Mouse (Mus musculus) intestine, embryonic 14.5 days (tissue): ENCODE measurements around the gene Adam15. TPM values are rescaled to one million over a fixed set of nuclear protein-coding genes. Genes with fewer than 3 reads are reported as not detected.

Experiments
- ATAC-seq: fragments of 200-750 bp; cut with Nextera tagmentation; replicated peaks from 2 replicates; pipeline ENCODE4 v1.8.0; 2017; ENCODE audit warnings: low read depth, moderate number of reproducible peaks, moderate TSS enrichment, moderate library complexity; ENCODE audit not compliant: low FRiP score, low TSS enrichment
- DNase-seq: peaks from one replicate; pipeline ENCODE4 v3.0.0-alpha.2; 2018; ENCODE audit warnings: low spot score
- H3K27ac ChIP-seq: fragments of 300-500 bp; sonication (generic); 2 replicates; pipeline ENCODE4 v1.5.1; 2014; ENCODE audit warnings: low read depth, mild to moderate bottlenecking, control low read depth
- H3K27me3 ChIP-seq: fragments of 300-500 bp; sonication (generic); replicated peaks from 2 replicates; pipeline ENCODE4 v1.6.1; 2014; ENCODE audit warnings: low read length, control low read depth; ENCODE audit not compliant: control insufficient read depth, insufficient read depth
- H3K36me3 ChIP-seq: fragments of 300-500 bp; sonication (generic); 2 replicates; pipeline ENCODE4 v1.6.1; 2014; ENCODE audit warnings: low read length, control low read depth; ENCODE audit not compliant: control insufficient read depth, insufficient read depth
- H3K4me1 ChIP-seq: fragments of 300-500 bp; sonication (generic); replicated peaks from 2 replicates; pipeline ENCODE4 v1.6.1; 2014; ENCODE audit warnings: low read length, control low read depth, mixed read lengths; ENCODE audit not compliant: control insufficient read depth, insufficient read depth
- H3K4me2 ChIP-seq: fragments of 300-500 bp; sonication (generic); 2 replicates; pipeline ENCODE4 v1.6.1; 2014; ENCODE audit warnings: low read length
- H3K4me3 ChIP-seq: fragments of 300-500 bp; sonication (generic); 2 replicates; pipeline ENCODE4 v1.5.1; 2014; ENCODE audit warnings: low read depth, low read length, control low read depth, mixed read lengths
- H3K9ac ChIP-seq: fragments of 300-500 bp; sonication (generic); 2 replicates; pipeline ENCODE4 v1.6.1; 2014; ENCODE audit warnings: mild to moderate bottlenecking, low read length
- H3K9me3 ChIP-seq: fragments of 300-500 bp; sonication (generic); 2 replicates; pipeline ENCODE4 v1.6.1; 2016; ENCODE audit warnings: low read length, control low read depth; ENCODE audit not compliant: control insufficient read depth
- WGBS: fragments of 180-500 bp; shearing (Covaris S2); extraction: QIAGEN DNeasy Blood & Tissue Kit; methylation state at CpG from one replicate; pipeline ENCODE4 v1.1.7; 2014; 5-methylcytosine and 5-hydroxymethylcytosine counted together
- polyA plus RNA-seq: library from polyadenylated mRNA; unstranded; fragments of >200 nt; fragmentation: Nextera tagmentation; extraction: Ambion mirVana; gene quantifications from 2 replicates; pipeline ENCODE4 v1.2.1, GENCODE M21; 2014

Adam15 gene
- polyA plus RNA-seq, 1 experiment from 2014 or later: 31.0 TPM

DNA sequence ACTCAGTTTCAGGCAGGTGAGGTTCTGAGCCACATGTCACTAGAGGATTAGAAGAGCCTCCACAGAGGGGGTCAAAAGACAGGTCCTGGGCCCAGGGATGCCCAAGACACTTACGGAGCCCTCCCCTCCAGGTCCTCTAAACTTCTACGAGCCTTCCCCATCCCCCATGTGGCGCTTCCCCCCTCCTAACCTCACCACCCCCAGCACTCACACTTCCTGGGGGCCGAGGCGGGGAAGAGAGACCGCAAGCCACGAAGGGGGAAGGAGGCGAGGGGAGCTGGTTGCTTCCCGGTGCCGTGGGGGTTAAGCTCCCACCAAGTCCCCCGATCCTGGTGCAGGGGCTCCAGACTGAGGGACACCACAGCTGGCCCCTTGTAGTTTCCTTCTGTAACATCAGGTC is 35.7 kb upstream of the Adam15 start:
- Histone ChIP-seq H3K27ac (no peak overlapping the region), H3K4me1 (peaks cover 30% of the 10 kb centered on the region), H3K4me3 (no peak overlapping the region), H3K9me3 (no peaks in the 10 kb centered on the region), H3K27me3 (no peaks in the 10 kb centered on the region), H3K4me2 (peak overlapping the region; percentile 3; the same call in 1 of the 2 replicates), H3K36me3 (peaks cover 2% of the 10 kb centered on the region; the same call in 1 of the 2 replicates), H3K9ac (no peak overlapping the region)
- WGBS: 42% methylated on average over 11 of the region's 11 CpGs
- DNase-seq: no peak
- no peak for ATAC-seq

DNA sequence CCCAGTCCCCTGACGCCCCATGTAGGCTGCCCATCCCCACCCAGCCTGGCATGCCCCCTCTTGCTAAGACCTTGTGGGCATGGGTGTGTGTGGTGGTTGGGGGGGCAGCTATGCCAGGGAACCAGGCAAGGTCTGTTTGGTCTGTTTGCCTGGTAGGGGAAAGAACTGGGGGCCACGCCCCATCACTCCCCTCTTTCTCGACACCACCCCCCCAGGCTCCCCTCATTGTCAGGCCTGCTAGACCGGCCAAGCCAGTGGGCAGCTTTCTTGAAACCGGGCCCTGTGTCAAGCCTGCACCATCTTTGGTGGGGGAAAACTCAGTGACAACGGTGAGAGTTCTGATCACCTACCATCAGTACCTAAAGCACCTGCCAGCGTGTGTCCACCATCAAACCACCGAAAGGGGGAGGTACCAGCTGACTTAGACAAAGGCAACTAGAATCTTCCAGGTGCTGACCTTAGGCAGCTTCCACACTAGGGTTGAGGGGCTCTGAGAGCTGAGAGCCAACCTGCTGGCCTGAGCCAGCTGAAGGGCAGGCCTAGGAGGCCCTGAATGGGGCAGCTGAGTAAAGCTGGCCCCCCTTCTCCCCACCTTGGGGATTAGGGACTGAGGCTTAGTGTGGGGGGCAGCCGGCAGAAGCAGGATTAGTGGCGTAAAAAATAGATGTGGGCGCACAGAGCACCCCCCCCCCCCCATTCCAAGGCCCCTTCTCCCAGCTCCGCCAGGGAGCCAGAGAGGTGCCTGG is 34.7 kb upstream of the Adam15 start:
- Histone ChIP-seq H3K4me2 (no peak overlapping the region; the same call in 1 of the 2 replicates), H3K9ac (no peak overlapping the region), H3K4me3 (no peak overlapping the region), H3K27ac (no peak overlapping the region), H3K36me3 (peaks cover 7% of the 10 kb centered on the region), H3K9me3 (no peaks in the 10 kb centered on the region), H3K27me3 (no peaks in the 10 kb centered on the region), H3K4me1 (peaks cover 23% of the 10 kb centered on the region)
- ATAC-seq (no peak), DNase-seq (no peak)
- WGBS: 72% methylated on average over 12 of the region's 12 CpGs

DNA sequence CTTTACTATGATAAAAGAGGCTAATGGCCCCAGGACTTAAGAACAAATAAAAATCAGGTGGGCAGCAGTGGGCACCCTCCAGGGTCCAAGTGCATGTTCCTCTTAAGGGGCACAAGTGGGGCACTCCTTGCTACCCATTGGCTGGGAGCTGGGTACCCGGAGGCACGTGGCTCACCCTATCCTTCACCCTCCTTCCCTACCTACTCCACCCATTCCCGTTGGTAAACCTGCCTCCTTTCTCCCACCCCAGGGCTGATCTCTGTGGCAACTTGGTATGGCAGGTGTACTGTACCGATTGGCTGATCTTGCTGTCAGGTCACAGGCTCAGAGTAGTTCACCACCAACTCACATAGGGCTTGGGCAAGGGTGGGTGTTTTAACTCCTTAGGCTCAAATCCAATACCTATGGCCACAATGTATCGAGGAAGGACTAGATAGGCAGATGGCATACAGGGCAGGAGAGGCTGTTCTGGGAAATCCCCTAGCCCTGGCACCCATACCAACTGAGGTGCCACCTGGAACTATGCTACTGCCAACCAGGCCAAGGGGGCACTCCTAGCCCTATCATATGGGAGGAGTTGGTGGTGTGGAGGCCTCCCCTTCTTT is 34.0 kb upstream of the Adam15 start:
- DNase-seq (no peak), ATAC-seq (no peak)
- Histone ChIP-seq H3K36me3 (peaks cover 7% of the 10 kb centered on the region), H3K4me3 (no peak overlapping the region), H3K9me3 (no peaks in the 10 kb centered on the region), H3K4me1 (peaks cover 27% of the 10 kb centered on the region; the same call in 1 of the 2 replicates), H3K4me2 (no peak overlapping the region), H3K27me3 (no peaks in the 10 kb centered on the region), H3K9ac (no peak overlapping the region), H3K27ac (no peak overlapping the region)
- WGBS: 87% methylated on average over 5 of the region's 5 CpGs

DNA sequence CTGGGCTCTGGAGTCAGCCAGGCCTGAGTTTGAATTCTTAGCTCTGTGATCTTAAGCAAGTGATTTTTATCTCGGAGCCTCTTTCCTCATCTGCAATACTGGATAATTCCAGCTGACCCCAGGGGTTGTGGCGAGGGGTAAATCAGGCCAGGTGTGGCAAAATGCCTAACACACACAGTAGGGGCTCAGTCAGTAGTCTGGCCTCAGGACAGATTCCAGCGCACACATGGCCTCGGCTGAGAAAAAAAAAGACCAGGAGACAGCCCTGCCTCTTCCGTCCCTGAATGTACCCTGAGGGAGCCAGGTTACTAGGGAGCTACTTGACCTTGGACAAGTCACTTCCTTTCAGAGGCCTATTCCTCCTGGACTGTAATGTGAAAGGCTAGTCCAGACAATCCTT is 33.2 kb upstream of the Adam15 start:
- H3K4me3 ChIP-seq: no peak overlapping the region
- ATAC-seq (no peak), DNase-seq (no peak)
- no peak overlapping the region for H3K27ac ChIP-seq
- H3K4me2 ChIP-seq: no peak overlapping the region
- H3K9ac ChIP-seq: no peak overlapping the region
- no peaks in the 10 kb centered on the region for H3K27me3 ChIP-seq
- peaks cover 7% of the 10 kb centered on the region for H3K36me3 ChIP-seq
- no peaks in the 10 kb centered on the region for H3K9me3 ChIP-seq
- WGBS: 77% methylated on average over 5 of the region's 5 CpGs
- peaks cover 32% of the 10 kb centered on the region for H3K4me1 ChIP-seq

DNA sequence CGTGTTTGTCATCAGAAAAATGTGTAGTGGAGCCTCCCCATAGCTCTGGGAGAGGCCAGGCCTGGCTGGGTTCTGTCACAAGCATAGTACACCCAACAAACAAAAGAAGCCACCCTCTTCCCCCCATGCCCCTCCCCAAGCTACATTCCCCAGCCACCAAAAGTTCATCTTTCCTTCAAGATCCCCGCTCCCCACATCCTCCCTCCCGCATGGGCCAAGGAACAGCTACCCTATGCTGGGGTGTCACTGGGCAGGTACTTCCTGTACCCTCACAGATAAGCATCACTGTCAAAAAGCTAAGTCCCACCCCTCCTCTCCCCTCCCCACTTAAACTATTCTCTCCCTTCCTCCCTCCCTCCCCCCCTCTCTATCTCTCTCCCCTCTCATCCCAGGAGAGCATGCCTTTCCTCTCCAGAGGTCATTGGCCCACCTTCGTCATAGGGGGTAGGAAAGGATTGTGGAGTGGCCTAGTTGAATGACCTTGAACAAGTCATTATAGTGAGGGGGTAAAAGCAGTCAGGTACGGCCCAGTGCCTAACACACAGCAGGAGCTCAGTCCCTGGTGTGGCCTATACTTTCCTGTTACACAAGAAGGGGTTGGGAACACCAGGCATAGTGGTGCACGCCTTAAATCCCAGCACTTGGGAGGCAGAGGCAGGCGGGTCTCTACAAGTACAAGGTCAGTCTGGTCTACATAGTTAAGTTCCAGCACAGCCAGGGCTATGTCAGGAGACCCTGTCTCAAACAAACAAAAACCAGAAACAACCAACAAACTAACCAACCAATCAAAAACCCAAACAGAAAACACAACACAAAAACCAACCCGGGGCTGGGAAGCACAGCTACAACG is 32.5 kb upstream of the Adam15 start:
- H3K9ac ChIP-seq: no peak overlapping the region
- H3K36me3 ChIP-seq: peaks cover 7% of the 10 kb centered on the region
- peaks cover 32% of the 10 kb centered on the region for H3K4me1 ChIP-seq
- no peak overlapping the region for H3K4me2 ChIP-seq
- H3K9me3 ChIP-seq: no peaks in the 10 kb centered on the region
- DNase-seq (no peak), ATAC-seq (no peak)
- WGBS: 84% methylated on average over 9 of the region's 9 CpGs
- no peak overlapping the region for H3K27ac ChIP-seq
- H3K4me3 ChIP-seq: no peak overlapping the region
- H3K27me3 ChIP-seq: no peaks in the 10 kb centered on the region

DNA sequence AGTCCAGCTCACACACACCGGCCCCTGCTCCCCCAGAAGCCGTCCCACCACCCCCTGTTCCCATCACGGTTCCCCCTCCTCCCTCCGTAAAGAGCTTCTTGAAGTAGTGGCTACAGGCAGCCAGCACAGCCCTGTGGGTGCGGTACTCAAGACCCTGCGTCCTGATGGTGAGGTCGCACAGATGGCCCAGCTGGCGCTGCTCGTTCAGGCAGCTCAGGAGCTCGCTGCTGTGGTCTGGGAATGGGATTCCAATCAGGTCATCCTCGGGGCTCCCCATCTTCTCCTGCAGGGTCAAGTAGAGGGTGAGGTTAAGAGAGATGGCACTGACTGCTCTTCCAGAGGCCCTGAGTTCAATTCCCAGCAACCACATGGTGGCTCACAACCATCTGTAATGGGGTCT is 31.4 kb upstream of the Adam15 start:
- Histone ChIP-seq H3K4me1 (peaks cover 23% of the 10 kb centered on the region), H3K4me3 (no peak overlapping the region), H3K9ac (no peak overlapping the region), H3K9me3 (no peaks in the 10 kb centered on the region), H3K36me3 (peaks cover 7% of the 10 kb centered on the region), H3K4me2 (no peak overlapping the region), H3K27me3 (no peaks in the 10 kb centered on the region), H3K27ac (no peak overlapping the region)
- 76% methylated on average over 11 of the region's 11 CpGs for WGBS
- DNase-seq (no peak), ATAC-seq (no peak)

DNA sequence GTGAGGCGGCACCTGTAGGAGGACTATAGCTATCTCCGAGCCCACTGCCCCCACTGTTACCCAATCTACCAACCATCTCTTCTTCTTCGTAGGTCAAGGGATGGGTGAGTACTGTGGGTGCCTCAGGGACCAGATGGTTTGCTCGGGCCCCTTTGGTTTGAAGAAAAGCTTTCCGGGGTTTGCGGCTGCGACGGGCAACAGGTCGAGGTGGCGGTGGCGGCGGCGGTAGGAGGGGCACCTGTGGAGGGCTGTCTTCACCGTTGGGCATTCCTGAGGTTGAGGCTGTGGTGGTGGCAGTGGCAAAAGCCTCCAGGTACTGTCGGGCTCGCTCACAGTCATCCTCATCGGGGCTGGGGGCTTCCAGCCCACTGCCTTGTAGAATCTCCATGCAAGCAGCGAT is 30.9 kb upstream of the Adam15 start:
- Histone ChIP-seq H3K9ac (no peak overlapping the region), H3K4me2 (no peak overlapping the region), H3K4me1 (peaks cover 22% of the 10 kb centered on the region), H3K36me3 (peaks cover 7% of the 10 kb centered on the region), H3K9me3 (no peaks in the 10 kb centered on the region), H3K4me3 (no peak overlapping the region), H3K27me3 (no peaks in the 10 kb centered on the region), H3K27ac (no peak overlapping the region)
- 93% methylated on average over 18 of the region's 18 CpGs for WGBS
- DNase-seq (no peak), ATAC-seq (no peak)

DNA sequence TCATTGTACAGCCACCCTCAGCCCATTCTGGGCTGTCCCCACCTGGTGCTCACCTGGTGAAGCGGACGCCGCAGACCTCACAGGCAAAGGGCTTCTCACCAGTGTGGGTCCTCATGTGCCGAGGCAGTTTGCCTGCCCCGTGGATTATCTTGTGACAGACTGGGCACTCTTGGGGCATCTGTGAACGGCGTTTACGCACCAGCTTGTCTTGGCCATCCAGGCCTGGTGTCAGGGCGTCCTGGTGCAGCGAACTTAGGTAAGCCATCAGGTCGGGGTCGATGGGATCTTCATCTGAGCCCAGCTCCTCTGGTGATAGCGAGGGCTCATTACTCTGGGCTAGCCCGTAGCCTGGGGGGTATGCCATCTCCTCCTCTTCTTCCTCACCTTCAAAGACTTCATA is 30.5 kb upstream of the Adam15 start:
- Histone ChIP-seq H3K4me2 (no peak overlapping the region), H3K27ac (no peak overlapping the region), H3K36me3 (peaks cover 7% of the 10 kb centered on the region), H3K4me1 (peaks cover 18% of the 10 kb centered on the region), H3K4me3 (no peak overlapping the region), H3K9me3 (no peaks in the 10 kb centered on the region), H3K27me3 (no peaks in the 10 kb centered on the region), H3K9ac (no peak overlapping the region)
- ATAC-seq (no peak), DNase-seq (no peak)
- 94% methylated on average over 14 of the region's 14 CpGs for WGBS
